Mouse (Mus musculus): ENCODE data around the gene Slc35e3. TPM values are rescaled to one million over a fixed set of nuclear protein-coding genes. Genes with fewer than 3 reads are reported as not detected.
"Not testable (repeated sequence)": the region's sequence is repeated elsewhere in the genome, so short reads cannot be mapped to it uniquely, and the experiment has no call there.

The Slc35e3 gene
- polyA plus RNA-seq, 1 experiment from 2014 or later = 22.2 TPM

GRCm38 (mm10) chr10:117707114-117707838 lies 38.9 kb downstream of the Slc35e3 start:
- WGBS = 88% methylated on average over 2 of the region's 2 CpGs
- H3K4me3 ChIP-seq (ENCODE audit: low read depth, low read length) = no peak overlapping the region
- H3K4me2 ChIP-seq (ENCODE audit: low read depth, low read length) = no peak overlapping the region
- ATAC-seq (replicated peaks; ENCODE audit: insufficient number of reproducible peaks, low FRiP score, low TSS enrichment, low read depth) (no peak), DNase-seq (ENCODE audit: low spot score) (no peak)
- no peaks in the 10 kb centered on the region for H3K9me3 ChIP-seq (replicated peaks; ENCODE audit: control insufficient read depth, low read length)
- no peaks in the 10 kb centered on the region for H3K27me3 ChIP-seq (ENCODE audit: control insufficient read depth, insufficient read depth, low read length)
- H3K9ac ChIP-seq (replicated peaks; ENCODE audit: low read length) = no peak overlapping the region
- H3K27ac ChIP-seq (replicated peaks; ENCODE audit: low read depth, low read length) = no peak overlapping the region
- H3K36me3 ChIP-seq (replicated peaks; ENCODE audit: control insufficient read depth, insufficient read depth, low read depth, low read length) = no peaks in the 10 kb centered on the region; the same call in 1 of the 2 replicates
- H3K4me1 ChIP-seq (ENCODE audit: control insufficient read depth, insufficient read depth, low read length) = no peaks in the 10 kb centered on the region

- Histone ChIP-seq H3K27ac (replicated peaks; ENCODE audit: low read depth, low read length) (no peak overlapping the region), H3K4me1 (ENCODE audit: control insufficient read depth, insufficient read depth, low read length) (no peaks in the 10 kb centered on the region), H3K4me2 (ENCODE audit: low read depth, low read length) (no peak overlapping the region), H3K9me3 (replicated peaks; ENCODE audit: control insufficient read depth, low read length) (no peaks in the 10 kb centered on the region), H3K27me3 (ENCODE audit: control insufficient read depth, insufficient read depth, low read length) (no peaks in the 10 kb centered on the region), H3K9ac (replicated peaks; ENCODE audit: low read length) (no peak overlapping the region), H3K4me3 (ENCODE audit: low read depth, low read length) (no peak overlapping the region), H3K36me3 (replicated peaks; ENCODE audit: control insufficient read depth, insufficient read depth, low read depth, low read length) (peaks cover 6% of the 10 kb centered on the region)
- ATAC-seq (replicated peaks; ENCODE audit: insufficient number of reproducible peaks, low FRiP score, low TSS enrichment, low read depth) (no peak), DNase-seq (ENCODE audit: low spot score) (no peak)
- 90% methylated on average over 6 of the region's 6 CpGs for WGBS
These were observed 39.7 kb downstream of the Slc35e3 start for GRCm38 (mm10) chr10:117706440-117706839.

- Histone ChIP-seq H3K27me3 (ENCODE audit: control insufficient read depth, insufficient read depth, low read length) (no peaks in the 10 kb centered on the region), H3K36me3 (replicated peaks; ENCODE audit: control insufficient read depth, insufficient read depth, low read depth, low read length) (peaks cover 6% of the 10 kb centered on the region), H3K9me3 (replicated peaks; ENCODE audit: control insufficient read depth, low read length) (no peaks in the 10 kb centered on the region), H3K4me1 (ENCODE audit: control insufficient read depth, insufficient read depth, low read length) (no peaks in the 10 kb centered on the region), H3K4me2 (ENCODE audit: low read depth, low read length) (no peak overlapping the region), H3K4me3 (ENCODE audit: low read depth, low read length) (no peak overlapping the region), H3K27ac (replicated peaks; ENCODE audit: low read depth, low read length) (no peak overlapping the region), H3K9ac (replicated peaks; ENCODE audit: low read length) (no peak overlapping the region)
- no peak for DNase-seq (ENCODE audit: low spot score)
- ATAC-seq (replicated peaks; ENCODE audit: insufficient number of reproducible peaks, low FRiP score, low TSS enrichment, low read depth) = no peak
These were observed 40.4 kb downstream of the Slc35e3 start for GRCm38 (mm10) chr10:117705806-117706205.

GRCm38 (mm10) chr10:117704964-117705335 lies 41.2 kb downstream of the Slc35e3 start:
- H3K4me2 ChIP-seq (ENCODE audit: low read depth, low read length) = no peak overlapping the region
- H3K9me3 ChIP-seq (replicated peaks; ENCODE audit: control insufficient read depth, low read length) = no peaks in the 10 kb centered on the region
- no peak overlapping the region for H3K4me3 ChIP-seq (ENCODE audit: low read depth, low read length)
- H3K27ac ChIP-seq (replicated peaks; ENCODE audit: low read depth, low read length) = no peak overlapping the region
- peaks cover 6% of the 10 kb centered on the region for H3K36me3 ChIP-seq (replicated peaks; ENCODE audit: control insufficient read depth, insufficient read depth, low read depth, low read length)
- WGBS = 96% methylated on average over 6 of the region's 6 CpGs
- no peaks in the 10 kb centered on the region for H3K4me1 ChIP-seq (ENCODE audit: control insufficient read depth, insufficient read depth, low read length)
- H3K27me3 ChIP-seq (ENCODE audit: control insufficient read depth, insufficient read depth, low read length) = no peaks in the 10 kb centered on the region
- H3K9ac ChIP-seq (replicated peaks; ENCODE audit: low read length) = no peak overlapping the region
- DNase-seq (ENCODE audit: low spot score) = no peak
- ATAC-seq (replicated peaks; ENCODE audit: insufficient number of reproducible peaks, low FRiP score, low TSS enrichment, low read depth) = no peak

GRCm38 (mm10) chr10:117704314-117704963 lies 41.7 kb downstream of the Slc35e3 start:
- not testable (repeated sequence) for H3K27me3 ChIP-seq (ENCODE audit: control insufficient read depth, insufficient read depth, low read length); H3K4me3 ChIP-seq (ENCODE audit: low read depth, low read length); H3K9ac ChIP-seq (replicated peaks; ENCODE audit: low read length); H3K4me1 ChIP-seq (ENCODE audit: control insufficient read depth, insufficient read depth, low read length); H3K4me2 ChIP-seq (ENCODE audit: low read depth, low read length); DNase-seq (ENCODE audit: low spot score); ATAC-seq (replicated peaks; ENCODE audit: insufficient number of reproducible peaks, low FRiP score, low TSS enrichment, low read depth); H3K36me3 ChIP-seq (replicated peaks; ENCODE audit: control insufficient read depth, insufficient read depth, low read depth, low read length); H3K9me3 ChIP-seq (replicated peaks; ENCODE audit: control insufficient read depth, low read length); H3K27ac ChIP-seq (replicated peaks; ENCODE audit: low read depth, low read length)
- 95% methylated on average over 6 of the region's 6 CpGs for whole genome bisulfite sequencing

- Histone ChIP-seq H3K9ac (replicated peaks; ENCODE audit: low read length) (no peak overlapping the region), H3K4me3 (ENCODE audit: low read depth, low read length) (no peak overlapping the region), H3K9me3 (replicated peaks; ENCODE audit: control insufficient read depth, low read length) (no peaks in the 10 kb centered on the region), H3K4me1 (ENCODE audit: control insufficient read depth, insufficient read depth, low read length) (no peaks in the 10 kb centered on the region), H3K4me2 (ENCODE audit: low read depth, low read length) (no peak overlapping the region), H3K36me3 (replicated peaks; ENCODE audit: control insufficient read depth, insufficient read depth, low read depth, low read length) (peaks cover 6% of the 10 kb centered on the region), H3K27me3 (ENCODE audit: control insufficient read depth, insufficient read depth, low read length) (no peaks in the 10 kb centered on the region), H3K27ac (replicated peaks; ENCODE audit: low read depth, low read length) (no peak overlapping the region)
- DNase-seq (ENCODE audit: low spot score) = no peak
- WGBS = 94% methylated on average over 3 of the region's 3 CpGs
- ATAC-seq (replicated peaks; ENCODE audit: insufficient number of reproducible peaks, low FRiP score, low TSS enrichment, low read depth) = no peak
These were observed 42.7 kb downstream of the Slc35e3 start for GRCm38 (mm10) chr10:117703506-117703905.

GRCm38 (mm10) chr10:117702024-117702833 lies 43.9 kb downstream of the Slc35e3 start:
- Histone ChIP-seq H3K4me2 (ENCODE audit: low read depth, low read length) (no peak overlapping the region), H3K4me3 (ENCODE audit: low read depth, low read length) (no peak overlapping the region), H3K27ac (replicated peaks; ENCODE audit: low read depth, low read length) (no peak overlapping the region), H3K36me3 (replicated peaks; ENCODE audit: control insufficient read depth, insufficient read depth, low read depth, low read length) (peaks cover 6% of the 10 kb centered on the region), H3K4me1 (ENCODE audit: control insufficient read depth, insufficient read depth, low read length) (no peaks in the 10 kb centered on the region), H3K9me3 (replicated peaks; ENCODE audit: control insufficient read depth, low read length) (no peaks in the 10 kb centered on the region), H3K27me3 (ENCODE audit: control insufficient read depth, insufficient read depth, low read length) (no peaks in the 10 kb centered on the region), H3K9ac (replicated peaks; ENCODE audit: low read length) (no peak overlapping the region)
- DNase-seq (ENCODE audit: low spot score) = no peak
- 93% methylated on average over 6 of the region's 6 CpGs for WGBS
- no peak for ATAC-seq (replicated peaks; ENCODE audit: insufficient number of reproducible peaks, low FRiP score, low TSS enrichment, low read depth)

Data from embryonic facial prominence, embryonic 11.5 days (tissue).